Mouse (Mus musculus) frontal cortex, adult (tissue): ENCODE measurements around the gene Pgm2l1.
A peak's percentile ranks its signal among the peaks of the same experiment; 100 is the strongest.

Experiments
- ATAC-seq: cut with Nextera tagmentation; 2 replicates; pipeline ENCODE4 v1.9.2; 2017; ENCODE audit warnings: mild to moderate bottlenecking, moderate library complexity, mixed read lengths; ENCODE audit not compliant: low TSS enrichment

Gene Pgm2l1

DNA sequence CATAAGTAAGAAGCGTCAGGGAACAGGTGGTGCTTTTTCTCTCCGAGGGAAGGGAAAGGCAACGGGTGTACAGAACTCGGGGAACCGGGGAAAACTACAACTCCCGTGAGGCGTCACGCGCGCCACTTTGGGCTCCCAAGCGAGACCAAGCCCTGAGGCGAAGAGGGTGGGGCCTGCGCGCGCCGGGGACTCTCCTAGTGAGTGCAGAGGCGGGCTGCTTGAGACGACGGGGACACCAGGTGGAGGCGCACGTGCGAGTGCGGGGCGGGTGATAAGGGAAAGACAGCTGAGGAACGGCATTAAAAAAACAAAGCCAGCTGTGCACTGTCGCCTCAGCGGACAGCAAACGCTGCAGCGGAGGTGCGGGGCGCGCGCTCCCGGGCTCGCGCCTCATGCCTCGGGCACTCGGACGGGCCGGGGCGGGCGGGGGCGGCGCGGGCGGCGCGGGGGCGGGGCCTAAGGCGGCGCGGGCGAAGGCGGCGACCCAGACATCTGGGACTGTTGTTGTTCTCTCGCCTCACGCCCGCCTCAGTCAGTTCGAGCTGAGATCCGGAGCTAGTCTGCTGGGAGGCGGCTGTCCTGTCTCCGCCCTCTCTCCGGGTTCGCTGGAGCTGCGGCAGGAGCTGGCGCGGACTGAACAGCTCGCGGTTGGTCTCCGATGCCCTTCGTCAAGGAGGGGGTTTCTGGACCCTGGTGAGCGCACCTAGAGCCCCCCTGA, at the start of gene Pgm2l1:
Pgm2l1 (plus strand) TSS at position 237 of the 718 bp plus-strand sequence.
- ATAC-seq = peak; percentile 93

GRCm38 (mm10) chr7:100178016-100178890, 48.9 kb upstream of the Pgm2l1 start:
- ATAC-seq = peak; percentile 98

DNA sequence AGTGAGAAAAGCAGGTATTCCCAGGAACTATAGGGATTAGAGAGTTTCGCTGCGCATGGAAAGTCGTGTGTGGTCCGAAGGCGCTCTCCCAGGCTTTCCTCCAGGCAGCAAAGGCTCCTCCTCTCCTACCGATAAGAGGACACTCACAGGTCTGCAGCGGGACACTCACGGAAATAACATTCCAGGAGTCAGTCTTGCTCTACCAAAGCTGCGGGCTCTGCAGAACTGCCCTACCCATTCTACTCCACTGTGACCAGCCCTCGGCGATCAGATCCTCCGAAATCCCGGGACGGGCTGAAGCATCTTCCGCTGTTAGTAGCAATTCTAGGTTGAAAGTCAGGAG, 48.3 kb upstream of the Pgm2l1 start:
- peak; percentile 33 for ATAC-seq

GRCm38 (mm10) chr7:100179394-100179793, 47.8 kb upstream of the Pgm2l1 start:
- no peak for ATAC-seq

DNA sequence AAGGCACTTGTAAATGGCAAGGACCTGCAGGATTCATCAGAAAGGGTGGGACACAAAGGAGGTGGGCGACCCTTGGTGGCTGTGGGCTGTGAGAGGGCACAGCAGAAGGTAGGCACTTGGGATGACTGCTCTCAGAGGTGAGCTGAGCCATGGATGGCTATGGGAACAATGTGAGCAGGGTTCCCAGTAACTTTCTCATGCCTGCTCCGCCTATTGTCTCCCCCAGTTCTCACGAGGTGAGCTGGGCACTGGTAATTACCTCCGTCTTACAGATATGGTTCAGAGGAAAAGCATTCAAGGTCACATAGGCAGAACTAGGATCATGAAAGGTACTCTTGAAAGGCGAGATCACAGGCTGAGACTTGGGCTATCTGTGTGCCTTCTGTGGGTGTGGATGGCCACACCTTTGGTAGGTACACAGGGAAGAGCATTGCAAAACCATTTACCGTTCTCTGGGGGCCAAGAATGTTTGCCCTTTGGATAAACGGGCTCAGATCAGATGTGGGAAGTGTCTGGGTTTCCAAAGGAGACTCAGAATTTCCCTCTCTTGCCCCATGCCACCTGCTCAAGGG, 47.3 kb upstream of the Pgm2l1 start:
- no peak for ATAC-seq

DNA sequence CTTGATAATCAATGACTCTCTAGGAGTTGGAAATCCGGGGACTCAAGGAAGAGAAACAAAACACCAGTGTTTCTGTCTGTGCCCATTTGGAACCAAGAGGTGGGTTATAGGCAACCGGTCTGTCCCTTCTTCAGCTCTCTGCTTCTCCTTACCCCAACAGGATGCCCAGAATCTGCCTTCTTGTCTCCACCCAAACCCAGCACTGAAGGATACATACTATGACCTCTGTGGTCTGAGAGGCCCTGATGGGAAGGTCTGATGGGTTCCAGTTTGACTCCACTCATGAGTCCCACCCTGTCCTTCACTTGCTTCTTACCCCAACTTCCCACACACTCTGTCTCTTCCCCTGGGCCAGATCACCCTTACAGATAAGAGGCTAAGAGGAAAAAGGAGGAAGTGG, 46.0 kb upstream of the Pgm2l1 start:
- no peak for ATAC-seq

DNA sequence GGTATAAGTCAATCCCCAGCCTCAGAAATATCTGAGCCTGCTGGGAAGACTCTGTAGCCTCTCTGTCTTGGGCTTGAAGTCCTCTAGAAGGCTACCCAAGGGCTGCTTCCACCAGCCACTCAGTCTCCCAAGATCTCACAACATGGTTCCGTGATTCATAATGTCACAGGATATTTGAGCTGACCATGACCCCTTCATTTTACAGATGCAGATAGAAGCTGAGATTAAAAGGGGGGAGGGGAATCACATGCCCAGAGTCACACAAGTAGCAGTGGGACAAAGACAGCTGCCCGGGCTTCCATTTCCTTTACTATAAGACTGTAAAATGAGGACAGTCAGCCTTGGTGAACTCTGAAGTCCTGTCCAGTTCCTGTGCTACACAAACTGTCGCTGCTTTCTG, 45.6 kb upstream of the Pgm2l1 start:
- no peak for ATAC-seq

- ATAC-seq = no peak
Observed at GRCm38 (mm10) chr7:100182388-100182787, 44.8 kb upstream of the Pgm2l1 start.

- no peak for ATAC-seq
Observed at GRCm38 (mm10) chr7:100187601-100188000, 39.6 kb upstream of the Pgm2l1 start.

- ATAC-seq = no peak
Observed at GRCm38 (mm10) chr7:100190167-100190566, 37.0 kb upstream of the Pgm2l1 start.

GRCm38 (mm10) chr7:100190778-100191177, 36.4 kb upstream of the Pgm2l1 start:
- peak; percentile 69 for ATAC-seq

DNA sequence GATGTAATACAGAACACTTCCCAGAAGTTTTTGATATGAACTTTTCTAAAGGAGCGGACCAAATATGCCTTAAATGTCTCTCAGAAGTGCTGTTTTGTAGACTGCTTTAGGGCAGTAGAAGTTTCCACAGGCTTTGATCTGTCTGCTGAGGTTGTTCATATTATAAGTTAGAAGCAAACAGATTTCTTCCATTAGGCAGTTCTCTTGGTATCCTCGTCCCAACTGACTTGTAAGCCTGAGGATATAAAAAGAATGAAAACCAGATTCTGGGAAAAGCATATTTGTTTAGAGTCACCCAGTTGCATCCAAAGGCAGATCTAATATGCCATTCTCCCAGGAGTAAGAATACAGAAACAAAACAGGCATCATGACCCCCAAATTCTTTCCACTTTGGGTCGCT, 26.0 kb upstream of the Pgm2l1 start:
- no peak for ATAC-seq

DNA sequence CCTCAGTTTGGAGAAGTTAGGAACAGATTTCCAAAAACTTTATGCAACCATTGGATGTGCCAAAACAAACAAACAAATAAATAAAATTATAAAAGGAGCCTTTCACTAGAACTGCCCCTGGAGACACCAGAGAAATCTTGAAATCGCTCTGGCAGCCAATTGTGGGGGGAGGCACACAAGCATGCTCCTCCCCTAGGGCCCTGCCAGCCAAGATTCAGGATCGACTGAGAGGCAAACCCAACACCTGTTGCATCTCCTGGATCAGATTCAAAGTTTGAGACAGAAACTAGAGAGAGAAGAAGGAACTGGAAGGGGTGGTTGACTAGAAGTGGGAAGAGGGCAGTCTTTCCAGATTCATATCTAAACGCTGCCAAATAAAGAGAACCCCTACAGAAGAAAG, 23.6 kb upstream of the Pgm2l1 start:
- ATAC-seq = no peak

DNA sequence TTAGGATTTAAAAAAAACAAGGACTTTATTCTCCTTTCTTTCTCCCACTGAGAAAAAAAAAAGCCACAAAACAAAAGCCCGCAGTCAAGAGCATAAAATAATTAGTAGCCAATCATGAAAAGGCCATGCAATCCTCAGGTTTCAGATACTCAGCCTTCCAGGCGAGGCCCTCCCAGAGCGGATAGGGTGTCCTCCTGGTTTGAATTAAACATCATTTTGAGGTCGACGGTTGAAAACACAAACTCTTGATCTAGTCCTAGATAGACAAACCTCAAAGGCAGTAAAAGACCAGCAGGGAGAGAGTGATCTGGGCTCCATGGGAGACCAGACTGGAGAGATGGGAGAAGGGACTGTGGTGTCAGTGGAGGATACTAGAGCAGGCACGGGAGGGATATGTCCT, 22.3 kb upstream of the Pgm2l1 start:
- no peak for ATAC-seq

GRCm38 (mm10) chr7:100206144-100206543, 21.1 kb upstream of the Pgm2l1 start:
- ATAC-seq = no peak

GRCm38 (mm10) chr7:100207886-100208285, 19.3 kb upstream of the Pgm2l1 start:
- no peak for ATAC-seq

DNA sequence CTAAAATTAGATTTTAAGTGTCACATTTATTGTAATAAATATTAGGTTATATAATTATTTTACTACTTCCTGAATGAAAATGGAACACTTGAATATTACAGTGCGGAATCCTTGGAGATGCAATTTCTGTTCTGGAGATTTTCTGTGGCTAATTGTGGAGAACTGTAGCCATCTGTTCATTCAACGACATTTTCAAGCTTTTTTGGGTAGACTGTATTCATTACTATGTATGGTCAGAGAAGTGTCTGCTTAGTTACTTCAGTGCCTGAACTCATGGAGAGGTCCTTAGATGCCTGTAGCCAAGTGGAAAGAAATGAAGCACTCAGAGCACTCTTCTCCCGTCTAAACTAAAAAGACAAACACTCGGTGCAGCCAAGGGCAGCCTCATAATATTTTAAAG, 12.9 kb upstream of the Pgm2l1 start:
- ATAC-seq = peak; percentile 70

GRCm38 (mm10) chr7:100215116-100215732, 12.0 kb upstream of the Pgm2l1 start:
- ATAC-seq = no peak

DNA sequence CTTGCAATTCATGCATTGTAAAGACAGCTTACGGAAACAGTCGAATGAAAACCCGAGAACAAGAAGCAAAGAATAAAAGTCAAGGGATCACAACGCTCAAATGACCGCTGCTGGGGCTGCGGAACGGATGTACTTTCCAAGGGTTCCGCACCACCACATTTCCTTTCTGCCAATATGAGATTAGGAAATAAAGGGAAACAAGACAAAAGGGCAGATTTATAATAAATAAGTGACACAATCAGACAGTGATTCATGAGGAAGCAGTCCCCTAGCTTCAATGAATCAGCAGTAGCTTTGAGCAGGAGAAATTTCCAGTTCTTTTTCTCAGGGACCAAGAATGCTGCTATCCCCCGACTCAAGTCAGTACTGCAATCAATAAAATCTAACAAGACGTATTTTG, 11.2 kb upstream of the Pgm2l1 start:
- ATAC-seq = no peak

- peak; percentile 76 for ATAC-seq
Observed at GRCm38 (mm10) chr7:100216601-100217565, 10.3 kb upstream of the Pgm2l1 start.

DNA sequence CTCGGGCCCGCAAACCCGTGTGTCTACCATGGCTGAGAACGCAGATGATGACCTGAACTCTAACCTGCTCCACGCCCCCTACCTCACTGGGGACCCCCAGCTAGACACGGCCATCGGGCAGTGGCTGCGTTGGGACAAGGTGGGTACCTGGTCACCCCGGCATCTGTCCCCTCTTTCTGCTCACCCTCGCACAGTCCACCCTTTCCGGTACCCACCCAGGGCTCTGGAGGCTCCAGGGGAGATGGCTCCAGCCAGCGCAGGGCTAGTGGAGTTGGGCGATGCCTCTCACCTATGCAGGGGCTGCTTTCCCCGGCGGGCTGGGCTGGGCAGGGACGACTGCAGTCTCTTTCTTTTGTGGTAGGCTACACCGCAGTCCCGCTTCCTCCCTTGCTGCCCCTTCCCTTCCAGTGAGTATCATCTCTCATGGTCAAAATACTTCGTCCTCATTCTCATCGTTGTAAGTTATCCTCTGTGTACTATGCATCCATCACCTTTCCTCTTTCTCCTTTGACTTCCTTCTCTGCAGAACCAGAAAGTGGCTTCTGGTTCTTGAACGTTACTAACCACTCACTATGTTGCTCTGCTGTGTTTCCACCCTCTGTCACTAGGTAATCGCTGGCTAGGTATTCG, 817 bp downstream of the Pgm2l1 start:
- peak; percentile 60; the same call in 1 of the 2 replicates for ATAC-seq
